Mouse (Mus musculus) liver, embryonic 14.5 days (tissue): Measurements from ENCODE around the gene Ptbp3. TPM values are rescaled to one million over a fixed set of nuclear protein-coding genes. Genes with fewer than 3 reads are reported as not detected.

ENCODE experiments used
- ATAC-seq: fragments of 200-750 bp; cut with Nextera tagmentation; 2 replicates; pipeline ENCODE4 v1.8.0; 2017; ENCODE audit warnings: moderate number of reproducible peaks, mild to moderate bottlenecking, moderate library complexity; ENCODE audit not compliant: insufficient read depth
- DNase-seq, 3 experiments: peaks; one replicate each; pipeline ENCODE4 v3.0.0-alpha.2; 2012 to 2013; ENCODE audit warnings: low read depth in 3 of 3, low spot score in 3 of 3
- H3K27ac ChIP-seq: fragments of 300-500 bp; sonication (generic); 2 replicates; pipeline ENCODE4 v1.5.1; 2014; ENCODE audit warnings: moderate library complexity, mild to moderate bottlenecking, control low read depth, inconsistent platforms
- H3K27me3 ChIP-seq: fragments of 300-500 bp; sonication (generic); 2 replicates; pipeline ENCODE4 v1.6.1; 2014; ENCODE audit warnings: mild to moderate bottlenecking, low read length, moderate library complexity; ENCODE audit not compliant: control insufficient read depth, insufficient read depth
- H3K36me3 ChIP-seq: fragments of 300-500 bp; sonication (generic); replicated peaks from 2 replicates; pipeline ENCODE4 v1.6.1; 2014; ENCODE audit warnings: low read depth; ENCODE audit not compliant: control insufficient read depth, insufficient read depth
- H3K4me1 ChIP-seq, 2 experiments: fragments of 200-500 bp in 1 of 2; fragments of 300-500 bp in 1 of 2; sonication (generic) in 1 of 2; replicated peaks; 2 replicates each; pipeline ENCODE4 v1.6.1; 2012 to 2014; ENCODE audit warnings: antibody characterized with exemption in 1 of 2, inconsistent platforms in 1 of 2, low read length in 1 of 2; ENCODE audit not compliant: control insufficient read depth in 2 of 2, insufficient read depth in 2 of 2
- H3K4me2 ChIP-seq: fragments of 300-500 bp; sonication (generic); 2 replicates; pipeline ENCODE4 v1.6.1; 2014; ENCODE audit warnings: low read depth, mild to moderate bottlenecking, control low read depth, moderate library complexity
- H3K4me3 ChIP-seq, 2 experiments: fragments of 200-500 bp in 1 of 2; fragments of 300-500 bp in 1 of 2; sonication (generic) in 1 of 2; 2 replicates each; pipeline ENCODE4 v1.5.1; 2012 to 2014; ENCODE audit warnings: low read depth in 2 of 2, low read length in 2 of 2, mild to moderate bottlenecking in 2 of 2, control low read depth in 1 of 2, inconsistent platforms in 1 of 2, moderate library complexity in 1 of 2; ENCODE audit not compliant: insufficient read depth in 1 of 2
- H3K9ac ChIP-seq: fragments of 300-500 bp; sonication (generic); replicated peaks from 2 replicates; pipeline ENCODE4 v1.6.1; 2014; ENCODE audit warnings: mild to moderate bottlenecking, control low read depth, moderate library complexity
- H3K9me3 ChIP-seq: fragments of 300-500 bp; sonication (generic); 2 replicates; pipeline ENCODE4 v1.6.1; 2016; ENCODE audit warnings: low read length, mixed read lengths; ENCODE audit not compliant: control insufficient read depth
- CTCF ChIP-seq: IDR thresholded peaks from 2 replicates; pipeline ENCODE4 v1.5.1; 2016; ENCODE audit warnings: antibody characterized with exemption, low read depth, control low read depth
- EP300 ChIP-seq: IDR thresholded peaks from 2 replicates; pipeline ENCODE4 v1.6.1; 2016; ENCODE audit warnings: antibody characterized with exemption, low read depth
- WGBS: fragments of 180-500 bp; shearing (Covaris S2); extraction: QIAGEN DNeasy Blood & Tissue Kit; methylation state at CpG from one replicate; pipeline ENCODE4 v1.1.7; 2014; ENCODE audit not compliant: insufficient replicate concordance; 5-methylcytosine and 5-hydroxymethylcytosine counted together
- polyA plus RNA-seq, 2 experiments: library from polyadenylated mRNA; depleted of rRNA in 1 of 2; stranded (reverse) in 1 of 2; unstranded in 1 of 2; fragments of >200 nt; fragmentation: Nextera tagmentation in 1 of 2; extraction: Ambion mirVana in 1 of 2; gene quantifications; 2 replicates each; pipeline versions ENCODE4 v1.2.1 to v1.2.3; 2012 to 2014

Gene Ptbp3
- polyA plus RNA-seq, 2 experiments, result 26.6 to 64.7 TPM

DNA sequence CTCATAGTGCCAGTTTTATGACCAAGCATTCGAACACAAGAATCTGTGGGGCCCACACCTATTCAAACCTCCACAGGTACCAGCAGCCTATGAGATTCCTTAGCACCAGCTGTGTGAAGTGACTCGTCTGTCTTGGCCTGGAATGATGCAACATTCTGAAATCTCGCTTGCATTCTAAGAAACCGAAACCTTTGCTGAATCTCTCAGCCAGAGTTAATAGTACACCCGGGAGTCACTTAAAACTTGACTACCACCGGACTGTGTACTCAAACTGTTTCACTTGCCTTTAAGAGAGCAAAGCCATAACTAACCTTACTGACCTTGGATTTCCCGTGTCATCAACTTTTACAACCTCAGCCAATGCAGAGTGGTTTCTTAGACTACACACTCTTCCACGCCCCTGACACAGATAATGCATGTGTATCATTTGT, 96.6 kb downstream of the Ptbp3 start:
- Histone ChIP-seq H3K4me3 (no peak overlapping the region), H3K9ac (no peak overlapping the region), H3K27ac (no peak overlapping the region), H3K9me3 (no peaks in the 10 kb centered on the region), H3K27me3 (no peaks in the 10 kb centered on the region), H3K4me1 (peaks cover 0 to 9% of the 10 kb centered on the region in 2 experiments; a peak in 2 of 4 replicates), H3K36me3 (no peaks in the 10 kb centered on the region), H3K4me2 (no peak overlapping the region)
- DNase-seq, result no peak
- WGBS, result 70% methylated on average over 8 of the region's 8 CpGs
- ATAC-seq, result no peak
- TF ChIP-seq EP300 (no peak), CTCF (no peak)

DNA sequence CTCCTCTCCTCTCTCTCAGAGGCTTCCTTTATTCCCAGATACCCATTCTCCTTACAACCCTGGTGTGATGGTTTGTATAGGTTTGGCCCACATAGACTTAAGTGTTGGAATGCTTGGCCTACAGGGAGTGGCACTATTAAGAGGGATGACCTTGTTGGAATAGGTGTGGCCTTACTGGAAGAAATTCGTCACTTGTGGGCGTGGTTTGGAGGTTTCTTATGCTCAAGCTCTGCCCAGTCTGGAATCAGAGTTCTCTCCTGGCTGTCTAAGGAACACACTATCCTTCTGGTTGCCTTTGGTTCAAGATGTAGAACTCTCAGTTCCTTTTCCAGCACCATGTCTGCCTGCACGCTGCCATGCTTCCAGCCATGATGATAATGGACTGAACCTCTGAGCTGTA, 98.3 kb downstream of the Ptbp3 start:
- Histone ChIP-seq H3K27ac (no peak overlapping the region), H3K4me1 (peaks cover 0 to 9% of the 10 kb centered on the region in 2 experiments; a peak in 2 of 4 replicates), H3K9me3 (no peaks in the 10 kb centered on the region; the same call in 1 of the 2 replicates), H3K9ac (no peak overlapping the region), H3K4me2 (no peak overlapping the region), H3K4me3 (no peak overlapping the region), H3K36me3 (no peaks in the 10 kb centered on the region), H3K27me3 (no peaks in the 10 kb centered on the region)
- WGBS, result 71% methylated on average over 3 of the region's 3 CpGs
- DNase-seq (no peak), ATAC-seq (no peak)
- TF ChIP-seq EP300, result no peak
- TF ChIP-seq CTCF, result no peak

DNA sequence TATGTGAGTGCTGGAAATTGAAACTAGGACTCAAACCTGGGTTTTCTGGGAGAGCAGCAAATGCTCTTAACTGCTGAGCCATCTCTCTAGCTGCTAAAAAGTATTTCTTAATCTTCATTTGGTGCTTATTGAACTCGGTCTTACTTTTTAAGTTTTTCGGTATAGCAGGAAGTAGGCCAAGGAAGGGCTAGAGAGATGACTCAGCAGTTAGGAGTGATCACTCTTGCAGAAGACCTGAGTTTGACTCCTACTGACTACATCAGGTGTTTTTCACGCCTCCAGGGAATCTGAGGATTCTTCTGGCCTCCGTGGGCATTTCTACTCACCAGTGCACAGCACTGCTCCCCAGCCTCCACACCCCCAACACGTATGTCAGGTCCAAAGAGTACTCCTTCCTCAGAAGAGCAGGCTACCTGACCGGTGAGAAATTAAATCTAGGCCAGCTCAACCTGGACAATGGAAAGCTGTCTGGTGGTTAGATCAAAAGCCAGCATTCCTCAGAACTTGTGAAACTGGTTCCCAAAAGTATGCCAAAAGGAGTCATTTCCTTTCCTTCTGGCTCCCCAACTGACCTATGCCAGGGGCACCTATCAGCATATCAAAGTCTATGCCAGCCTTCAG, 98.8 kb downstream of the Ptbp3 start:
- Histone ChIP-seq H3K9ac (no peak overlapping the region), H3K36me3 (no peaks in the 10 kb centered on the region), H3K4me1 (peaks cover 0 to 12% of the 10 kb centered on the region in 2 experiments; a peak in 3 of 4 replicates), H3K9me3 (no peaks in the 10 kb centered on the region; the same call in 1 of the 2 replicates), H3K4me2 (no peak overlapping the region), H3K27me3 (no peaks in the 10 kb centered on the region), H3K27ac (no peak overlapping the region), H3K4me3 (no peak overlapping the region)
- ATAC-seq (no peak), DNase-seq (no peak)
- WGBS, result 54% methylated on average over 6 of the region's 6 CpGs
- TF ChIP-seq EP300, result no peak
- no peak for TF ChIP-seq CTCF

DNA sequence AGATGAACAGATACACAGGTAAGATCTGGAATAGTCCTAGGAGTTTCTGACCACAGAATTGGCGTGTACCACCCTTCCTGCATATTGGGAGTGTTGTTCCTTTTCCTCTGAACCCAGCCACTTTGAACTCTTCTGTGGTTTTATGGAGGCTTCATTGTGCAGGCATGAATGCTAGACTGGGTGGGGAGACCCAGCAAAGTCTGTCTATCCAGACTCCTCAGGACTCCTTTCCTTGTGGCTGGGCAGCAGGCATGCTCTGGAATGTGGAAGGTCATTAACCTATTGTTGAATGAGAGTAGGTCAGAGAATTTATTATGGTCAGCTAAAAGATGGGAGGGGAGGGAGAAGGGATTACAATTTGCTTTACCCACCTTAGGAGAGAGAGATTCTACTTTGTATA, 101.9 kb downstream of the Ptbp3 start:
- ATAC-seq, result no peak
- Histone ChIP-seq H3K4me3 (no peak overlapping the region), H3K9me3 (no peaks in the 10 kb centered on the region; the same call in 1 of the 2 replicates), H3K4me1 (peaks cover 0 to 10% of the 10 kb centered on the region in 2 experiments; a peak in 3 of 4 replicates), H3K27me3 (no peaks in the 10 kb centered on the region), H3K36me3 (no peaks in the 10 kb centered on the region), H3K9ac (no peak overlapping the region), H3K27ac (no peak overlapping the region), H3K4me2 (no peak overlapping the region)
- WGBS, result 77% methylated on average over 1 of the region's 1 CpGs
- DNase-seq, result no peak
- TF ChIP-seq CTCF, result no peak
- no peak for TF ChIP-seq EP300

DNA sequence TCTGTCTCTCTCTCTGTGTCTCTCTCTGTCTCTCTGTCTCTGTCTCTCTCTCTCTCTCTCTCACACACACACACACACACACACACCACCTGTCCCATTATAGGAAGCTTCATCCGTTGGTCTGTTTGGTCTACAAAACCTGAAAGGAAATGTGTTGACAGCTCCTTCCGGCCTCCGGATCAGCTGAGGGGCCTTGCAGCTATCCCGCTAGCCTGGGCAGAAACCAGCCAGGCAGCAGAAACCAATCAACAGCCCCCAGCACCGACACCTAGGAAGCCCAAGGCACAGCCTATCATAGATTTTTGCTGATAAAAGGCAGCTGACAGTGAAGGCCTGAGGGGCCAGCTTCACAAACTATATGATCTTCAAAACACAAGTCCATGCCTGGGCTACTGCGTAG, 103.6 kb downstream of the Ptbp3 start:
- TF ChIP-seq CTCF (no peak), EP300 (no peak)
- no peaks in the 10 kb centered on the region for H3K27me3 ChIP-seq
- H3K27ac ChIP-seq, result no peak overlapping the region
- H3K4me3 ChIP-seq, result no peak overlapping the region
- H3K9ac ChIP-seq, result no peak overlapping the region
- no peaks in the 10 kb centered on the region; the same call in 1 of the 2 replicates for H3K9me3 ChIP-seq
- 13% methylated on average over 6 of the region's 6 CpGs for WGBS
- no peaks in the 10 kb centered on the region for H3K36me3 ChIP-seq
- peaks cover 8 to 19% of the 10 kb centered on the region in 2 experiments for H3K4me1 ChIP-seq
- no peak for ATAC-seq
- no peak overlapping the region for H3K4me2 ChIP-seq
- no peak for DNase-seq
